Mouse (Mus musculus) heart, embryonic 15.5 days (tissue): ENCODE measurements at regions not wholly inside any gene's neighbourhood (a gene's known extent, or its start where the extent isn't known, plus 50 kb on each side); places are given as distances from the start of the nearest gene placed in this dataset.

Experiments used
- ATAC-seq: fragments of 200-750 bp; cut with Nextera tagmentation; replicated peaks from 2 replicates; pipeline ENCODE4 v1.8.0; 2017; ENCODE audit warnings: low read depth, moderate TSS enrichment; ENCODE audit not compliant: insufficient number of reproducible peaks, insufficient read depth, low FRiP score
- H3K27ac ChIP-seq: fragments of 300-500 bp; sonication (generic); 2 replicates; pipeline ENCODE4 v1.5.1; 2015; ENCODE audit warnings: mild to moderate bottlenecking, inconsistent platforms
- H3K27me3 ChIP-seq: fragments of 300-500 bp; sonication (generic); 2 replicates; pipeline ENCODE4 v1.6.1; 2015; ENCODE audit warnings: inconsistent platforms
- H3K36me3 ChIP-seq: fragments of 300-500 bp; sonication (generic); 2 replicates; pipeline ENCODE4 v1.6.1; 2015; ENCODE audit warnings: mild to moderate bottlenecking, inconsistent platforms
- H3K4me1 ChIP-seq: fragments of 300-500 bp; sonication (generic); replicated peaks from 2 replicates; pipeline ENCODE4 v1.6.1; 2015; ENCODE audit warnings: inconsistent platforms
- H3K4me2 ChIP-seq: fragments of 300-500 bp; sonication (generic); 2 replicates; pipeline ENCODE4 v1.6.1; 2015; ENCODE audit warnings: inconsistent platforms, mild to moderate bottlenecking, moderate library complexity
- H3K4me3 ChIP-seq: fragments of 300-500 bp; sonication (generic); 2 replicates; pipeline ENCODE4 v1.5.1; 2015; ENCODE audit warnings: mild to moderate bottlenecking, inconsistent platforms
- H3K9ac ChIP-seq: fragments of 300-500 bp; sonication (generic); 2 replicates; pipeline ENCODE4 v1.6.1; 2015; ENCODE audit warnings: mild to moderate bottlenecking, inconsistent platforms
- H3K9me3 ChIP-seq: fragments of 300-500 bp; sonication (generic); replicated peaks from 2 replicates; pipeline ENCODE4 v1.6.1; 2016; ENCODE audit warnings: inconsistent platforms
- WGBS: fragments of 180-500 bp; shearing (Covaris S2); methylation state at CpG from one replicate; pipeline ENCODE4 v1.1.7; 2015; ENCODE audit warnings: mixed read lengths; 5-methylcytosine and 5-hydroxymethylcytosine counted together

DNA sequence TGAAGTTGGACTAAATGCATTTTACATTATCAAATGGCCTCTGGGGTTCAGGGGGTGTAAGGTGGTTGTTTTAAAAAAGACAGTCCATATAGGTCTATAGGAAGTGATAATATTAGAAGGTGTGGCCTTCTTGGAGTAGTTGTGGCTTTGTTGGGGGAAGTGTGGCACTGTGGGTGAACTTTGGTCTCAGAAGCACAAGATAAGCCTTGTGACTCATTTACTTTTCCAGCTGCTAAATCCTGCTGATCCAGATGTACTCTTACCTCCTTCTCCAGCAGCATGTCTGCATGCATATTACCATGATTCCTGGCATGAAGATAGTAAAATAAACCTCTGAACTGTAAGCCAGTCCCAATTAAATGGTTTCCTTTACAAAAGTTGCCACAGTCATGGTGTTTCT is 865.8 kb downstream of the Kcna4 start:
- no peak for ATAC-seq
- Histone ChIP-seq H3K4me3 (no peak overlapping the region), H3K9me3 (no peaks in the 10 kb centered on the region), H3K9ac (no peak overlapping the region), H3K36me3 (no peaks in the 10 kb centered on the region), H3K4me2 (no peak overlapping the region), H3K27me3 (no peaks in the 10 kb centered on the region), H3K4me1 (no peaks in the 10 kb centered on the region), H3K27ac (no peak overlapping the region)

DNA sequence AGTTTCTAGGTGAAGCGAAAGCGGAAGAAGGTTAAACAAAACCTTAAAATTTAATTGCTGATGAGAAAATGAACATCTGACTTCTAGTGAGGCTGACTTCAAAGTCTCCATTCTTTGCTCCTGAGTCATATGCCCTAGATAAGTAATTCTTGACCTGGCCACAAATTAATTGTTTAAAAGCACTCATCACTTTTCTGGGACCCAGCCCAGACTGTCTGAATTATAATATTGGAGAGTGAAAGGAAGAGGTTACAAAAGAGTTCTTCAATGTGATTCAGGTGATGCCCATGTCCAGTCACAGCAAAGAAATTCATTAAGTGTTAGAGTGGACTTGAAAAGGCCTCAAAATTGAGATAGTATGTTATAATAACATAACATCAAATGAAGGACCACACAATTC is 867.3 kb downstream of the Kcna4 start:
- no peak overlapping the region for H3K4me3 ChIP-seq
- H3K27ac ChIP-seq: no peak overlapping the region
- no peak overlapping the region for H3K4me2 ChIP-seq
- H3K27me3 ChIP-seq: no peaks in the 10 kb centered on the region
- H3K36me3 ChIP-seq: no peaks in the 10 kb centered on the region
- no peak for ATAC-seq
- 82% methylated on average over 2 of the region's 2 CpGs for WGBS
- H3K9ac ChIP-seq: no peak overlapping the region
- H3K9me3 ChIP-seq: no peaks in the 10 kb centered on the region
- no peaks in the 10 kb centered on the region for H3K4me1 ChIP-seq

GRCm38 (mm10) chr2:108158311-108158710 is 867.9 kb downstream of the Kcna4 start:
- Histone ChIP-seq H3K9ac (no peak overlapping the region), H3K36me3 (no peaks in the 10 kb centered on the region), H3K4me3 (no peak overlapping the region), H3K9me3 (no peaks in the 10 kb centered on the region), H3K4me1 (no peaks in the 10 kb centered on the region), H3K27ac (no peak overlapping the region), H3K27me3 (no peaks in the 10 kb centered on the region), H3K4me2 (no peak overlapping the region)
- no peak for ATAC-seq

DNA sequence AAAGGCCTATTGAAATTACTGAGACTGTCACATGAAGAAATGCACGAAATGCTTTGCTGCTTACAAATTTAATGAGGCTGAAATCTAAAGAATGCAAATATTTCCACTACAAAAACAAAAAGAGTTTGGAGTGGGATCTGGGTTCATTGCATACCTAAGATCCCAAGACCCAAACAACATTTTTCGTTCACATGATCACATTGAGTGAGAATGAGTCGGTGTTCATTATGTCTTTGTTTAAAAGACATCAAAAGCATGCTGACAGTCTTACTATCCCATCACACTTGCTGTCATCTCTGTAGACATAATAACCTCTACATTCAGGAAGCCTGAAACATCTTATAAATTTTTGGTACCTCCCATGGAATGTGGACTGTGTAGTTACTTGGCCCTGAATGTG is 870.4 kb downstream of the Kcna4 start:
- Histone ChIP-seq H3K9me3 (no peaks in the 10 kb centered on the region), H3K36me3 (no peaks in the 10 kb centered on the region), H3K27ac (no peak overlapping the region), H3K4me3 (no peak overlapping the region), H3K9ac (no peak overlapping the region), H3K27me3 (no peaks in the 10 kb centered on the region), H3K4me2 (no peak overlapping the region), H3K4me1 (no peaks in the 10 kb centered on the region)
- whole genome bisulfite sequencing: 74% methylated on average over 3 of the region's 3 CpGs
- no peak for ATAC-seq

DNA sequence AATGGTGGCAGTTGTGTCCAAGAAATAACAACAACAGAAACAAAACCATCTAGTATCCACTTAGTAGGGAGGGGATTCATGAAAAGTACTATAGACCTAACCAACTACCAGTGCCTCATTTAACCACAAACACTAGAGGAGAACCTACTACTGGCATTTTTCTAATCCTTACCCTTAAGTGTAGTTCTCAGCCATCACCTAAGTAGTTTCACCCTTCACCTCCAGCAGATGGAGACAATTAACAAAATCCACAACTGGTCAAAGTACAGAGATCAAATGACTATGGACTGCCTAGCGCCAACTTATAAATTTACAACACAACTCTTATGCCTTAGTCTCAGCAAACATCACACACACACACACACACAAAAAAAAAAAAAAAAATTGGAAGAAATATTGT is 874.6 kb downstream of the Kcna4 start:
- ATAC-seq: no peak
- 65% methylated on average over 1 of the region's 1 CpGs for WGBS

More for the DNA sequence above, 874.6 kb downstream of the Kcna4 start:
- H3K4me2 ChIP-seq: no peak overlapping the region
- H3K36me3 ChIP-seq: no peaks in the 10 kb centered on the region
- H3K27me3 ChIP-seq: no peaks in the 10 kb centered on the region
- H3K27ac ChIP-seq: no peak overlapping the region
- no peaks in the 10 kb centered on the region for H3K9me3 ChIP-seq
- H3K4me3 ChIP-seq: no peak overlapping the region
- H3K9ac ChIP-seq: no peak overlapping the region
- H3K4me1 ChIP-seq: no peaks in the 10 kb centered on the region
